Mouse (Mus musculus) right cerebral cortex, adult 2 months (tissue): ENCODE results near the gene Ddr1.
A peak's percentile ranks its signal among the peaks of the same experiment; 100 is the strongest.

ENCODE experiments used
- DNase-seq, 2 experiments: peaks; one replicate each; pipeline ENCODE4 v3.0.0; 2021 to 2022; ENCODE audit warnings: low spot score in 2 of 2

Ddr1 gene

GRCm38 (mm10) chr17:35693906-35694305, 10.5 kb downstream of the Ddr1 start:
- DNase-seq = no peak

GRCm38 (mm10) chr17:35692368-35692767, 12.1 kb downstream of the Ddr1 start:
- DNase-seq = no peak

- no peak for DNase-seq
These were observed 12.6 kb downstream of the Ddr1 start for GRCm38 (mm10) chr17:35691811-35692210.

- no peak for DNase-seq
These were observed 14.3 kb downstream of the Ddr1 start for GRCm38 (mm10) chr17:35689936-35690645.

GRCm38 (mm10) chr17:35688347-35689175, 15.9 kb downstream of the Ddr1 start:
- no peak for DNase-seq

- DNase-seq = peak in 1 of 2 experiments; percentile 25
These were observed 19.4 kb downstream of the Ddr1 start for GRCm38 (mm10) chr17:35685061-35685460.

- no peak for DNase-seq
These were observed 22.4 kb downstream of the Ddr1 start for GRCm38 (mm10) chr17:35681986-35682385.

- DNase-seq = no peak
These were observed 23.8 kb downstream of the Ddr1 start for GRCm38 (mm10) chr17:35680591-35680990.

- peak; percentile 92 to 96 for DNase-seq
These were observed 30.9 kb downstream of the Ddr1 start, which contains the start of gene Gtf2h4 for GRCm38 (mm10) chr17:35673416-35674035. TSS of gene Gtf2h4 (minus strand) at chr17:35673739.

GRCm38 (mm10) chr17:35672527-35672926, 31.9 kb downstream of the Ddr1 start:
- DNase-seq = no peak

GRCm38 (mm10) chr17:35671846-35672245, 32.6 kb downstream of the Ddr1 start:
- no peak for DNase-seq

- DNase-seq = no peak
These were observed 34.7 kb downstream of the Ddr1 start for GRCm38 (mm10) chr17:35669731-35670130.

GRCm38 (mm10) chr17:35667334-35668065, 36.9 kb downstream of the Ddr1 start, which contains the start of gene Vars2:
TSS of gene Vars2 (minus strand) at chr17:35667592.
- DNase-seq = peak; percentile 94 to 99

GRCm38 (mm10) chr17:35666851-35667256, 37.6 kb downstream of the Ddr1 start:
- DNase-seq = no peak

- peak; percentile 55 to 56 for DNase-seq
These were observed 38.4 kb downstream of the Ddr1 start for GRCm38 (mm10) chr17:35665957-35666515.

GRCm38 (mm10) chr17:35653086-35653485, 51.3 kb downstream of the Ddr1 start:
- DNase-seq = no peak

- no peak for DNase-seq
These were observed 55.0 kb downstream of the Ddr1 start for GRCm38 (mm10) chr17:35649429-35649828.

GRCm38 (mm10) chr17:35643609-35644236, 60.7 kb downstream of the Ddr1 start, which contains the start of gene Mucl3:
TSS of gene Mucl3 (minus strand) at chr17:35643695.
- DNase-seq = no peak

- no peak for DNase-seq
These were observed 65.1 kb downstream of the Ddr1 start for GRCm38 (mm10) chr17:35639352-35639751.

GRCm38 (mm10) chr17:35638475-35639190, 65.8 kb downstream of the Ddr1 start:
- DNase-seq = peak; percentile 42 to 57
